Mouse (Mus musculus) kidney, postnatal 36 days (tissue): ENCODE measurements around the gene Ldhb.
"Not testable (repeated sequence)": the region's sequence is repeated elsewhere in the genome, so short reads cannot be mapped to it uniquely, and the experiment has no call there.

Source experiments
- DNase-seq, 2 experiments: peaks; one replicate each; pipeline ENCODE4 v3.0.0; 2021 to 2022; ENCODE audit warnings: mixed read lengths in 2 of 2

The Ldhb gene

DNA sequence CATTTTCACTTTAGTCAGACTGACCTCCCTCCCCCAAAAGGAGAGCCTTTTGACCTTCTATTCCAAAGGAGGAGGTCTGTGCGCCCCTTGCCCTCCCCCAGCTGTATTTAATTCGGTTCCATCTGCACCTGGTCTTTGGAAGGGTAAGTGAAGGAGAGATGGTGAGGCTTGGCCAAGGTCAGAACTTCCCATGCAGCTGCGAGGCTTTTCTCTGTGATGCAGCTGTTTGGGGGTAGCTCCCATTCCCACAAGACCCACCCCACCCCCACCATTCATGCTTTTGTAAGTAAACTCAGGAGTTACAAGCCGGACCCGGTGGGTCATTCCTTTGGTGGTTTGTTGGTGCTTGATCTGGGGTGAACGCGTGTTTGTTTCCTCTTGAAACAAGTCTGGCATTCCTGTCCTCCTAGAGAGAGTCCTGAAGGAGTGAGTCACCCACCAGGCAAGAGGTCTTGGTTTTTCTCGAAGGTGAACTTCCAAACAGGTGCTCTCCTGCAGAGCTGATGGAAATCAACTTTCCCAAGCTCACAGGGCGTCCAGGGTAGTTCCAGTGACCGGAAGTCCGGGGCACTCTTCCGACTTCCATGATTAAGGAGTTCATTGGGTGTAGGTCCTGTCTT lies 3.9 kb upstream of the Ldhb start:
- DNase-seq = no peak

DNA sequence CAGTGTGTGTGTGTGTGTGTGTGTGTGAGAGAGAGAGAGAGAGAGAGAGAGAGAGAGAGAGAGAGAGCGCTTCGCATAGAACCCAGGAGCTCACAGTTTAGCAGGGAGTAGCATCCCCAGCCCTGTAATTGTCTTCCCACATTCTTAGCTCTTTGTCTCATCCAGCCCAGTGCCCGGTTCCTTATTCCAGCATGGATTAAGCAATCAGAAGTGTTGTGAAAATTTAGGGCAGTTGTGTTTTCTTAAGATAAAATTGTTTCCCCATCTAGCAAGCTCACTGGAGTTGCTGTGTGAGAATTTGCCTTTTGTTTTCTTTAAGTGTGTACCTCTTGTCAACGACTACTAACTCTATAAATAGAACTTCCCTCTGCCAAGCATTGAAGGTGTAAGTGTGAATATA lies 906 bp upstream of the Ldhb start:
- DNase-seq = no peak

DNA sequence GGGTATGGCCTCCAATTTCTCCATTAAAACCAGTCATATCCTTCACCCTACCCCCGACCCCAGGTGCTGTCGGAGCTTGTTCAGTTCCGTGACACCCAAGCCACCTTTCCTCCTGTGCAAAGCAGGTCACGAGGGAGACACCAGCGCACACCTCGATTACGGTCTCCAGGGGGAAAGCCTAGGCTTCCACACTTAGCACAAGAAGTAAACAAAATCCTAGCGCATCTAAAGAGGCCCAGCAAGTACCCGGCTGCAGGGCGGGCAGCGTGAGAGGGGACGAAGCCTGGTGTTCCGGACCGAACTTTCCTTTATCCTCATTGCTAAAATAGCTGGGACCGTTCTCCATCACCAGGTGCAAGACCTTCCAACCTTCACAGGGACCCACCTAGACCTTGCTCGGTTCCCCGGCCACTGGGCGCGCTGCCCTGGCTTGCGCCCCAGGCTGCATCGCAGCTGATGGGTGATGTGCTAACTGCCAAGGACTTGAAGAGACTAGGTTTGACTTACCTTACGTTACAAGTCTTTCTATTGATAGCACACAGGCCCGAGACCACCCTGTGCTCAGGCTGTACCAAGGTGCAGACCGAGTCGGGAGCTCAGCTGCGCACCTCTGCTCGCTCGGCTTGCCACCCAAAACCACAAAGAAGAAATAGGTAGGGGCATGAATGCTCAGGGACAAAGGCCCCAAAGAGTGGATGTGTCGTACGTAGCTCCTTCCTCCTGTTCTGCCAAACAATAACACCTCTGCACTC lies 548 bp downstream of the Ldhb start:
- peak in 1 of 2 experiments; percentile 52 for DNase-seq

DNA sequence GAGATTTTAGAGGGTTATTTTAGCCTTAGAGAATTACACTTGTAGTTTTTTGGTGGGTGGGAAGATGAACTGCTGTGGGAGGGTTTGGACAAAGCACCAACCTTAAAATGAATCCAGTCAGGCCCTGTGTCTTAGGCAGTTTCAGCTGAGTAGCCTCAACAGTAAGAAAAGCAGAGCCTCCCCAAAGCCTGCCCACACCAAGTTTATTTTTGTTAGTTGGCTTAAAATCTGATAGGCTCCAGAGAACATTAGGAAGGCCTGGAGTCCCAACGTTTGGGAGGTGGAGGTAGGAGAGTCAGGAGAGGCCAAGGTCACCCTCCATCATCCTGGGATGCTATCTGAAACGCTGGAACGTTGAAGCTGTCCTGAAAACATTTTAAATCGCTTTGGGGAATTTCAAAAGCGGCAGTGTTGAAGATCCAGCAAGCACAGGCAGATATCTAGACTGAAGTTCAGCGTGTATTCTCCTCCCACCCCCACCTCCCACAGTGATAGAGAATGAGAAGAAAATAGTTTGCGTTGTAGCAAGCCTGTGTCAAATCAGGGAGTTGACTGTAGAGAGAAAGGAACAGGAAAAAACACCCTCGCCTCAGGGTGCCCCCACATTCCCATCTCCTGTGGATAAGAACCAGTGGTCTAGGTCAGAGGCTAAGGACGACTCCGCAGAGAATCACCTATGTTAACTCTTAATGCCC lies 1.3 kb downstream of the Ldhb start:
- DNase-seq = no peak

GRCm38 (mm10) chr6:142503601-142504000 lies 4.2 kb downstream of the Ldhb start:
- no peak for DNase-seq

DNA sequence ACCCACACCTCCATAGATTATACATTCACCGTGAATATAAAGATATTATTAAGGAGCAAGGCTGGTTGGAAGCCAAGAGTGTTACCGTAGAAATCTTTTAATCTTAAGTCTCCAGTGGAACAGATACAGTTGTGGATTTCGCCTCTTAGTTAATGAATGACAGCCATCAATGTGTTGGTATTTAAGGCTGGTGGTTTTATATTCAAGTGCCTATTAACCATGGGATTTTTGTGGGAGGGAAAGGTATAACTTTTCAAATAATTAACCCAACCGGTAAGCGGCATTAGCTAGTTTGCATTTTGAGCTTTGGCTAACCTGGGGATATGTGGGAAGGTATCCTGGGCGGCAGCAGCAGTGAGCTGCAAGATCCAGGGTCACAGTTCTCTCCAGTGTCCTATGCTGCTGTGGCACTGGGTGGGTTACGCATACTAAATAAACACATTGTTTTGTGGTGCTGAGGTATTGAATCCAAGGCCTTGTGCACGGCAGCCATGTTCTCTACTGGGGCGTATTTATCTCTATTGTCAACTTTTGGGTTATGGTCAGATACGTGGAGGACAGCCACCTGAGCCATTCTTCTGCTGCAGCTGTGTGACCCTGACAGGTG lies 5.1 kb downstream of the Ldhb start:
- peak; percentile 47 to 80 for DNase-seq

DNA sequence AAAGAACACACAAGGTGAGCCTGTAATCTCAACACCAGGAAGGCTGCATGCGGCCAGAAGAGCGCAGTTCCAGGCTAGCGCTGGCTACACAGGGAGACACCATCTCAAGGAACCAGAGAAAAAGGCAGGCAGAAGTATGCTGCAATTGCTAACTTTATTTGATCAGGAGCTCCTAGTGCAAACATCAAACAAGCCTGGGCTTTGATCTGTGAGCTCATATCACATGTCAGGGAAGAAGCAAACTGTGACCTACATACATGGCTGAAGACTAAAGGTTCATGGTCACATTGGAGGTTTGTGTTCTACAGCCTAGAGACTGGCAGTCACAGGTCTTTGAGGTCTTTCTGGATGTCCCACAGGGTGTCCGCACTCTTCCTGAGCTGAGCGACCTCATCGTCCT lies 17.6 kb downstream of the Ldhb start:
- not testable (repeated sequence) for DNase-seq

DNA sequence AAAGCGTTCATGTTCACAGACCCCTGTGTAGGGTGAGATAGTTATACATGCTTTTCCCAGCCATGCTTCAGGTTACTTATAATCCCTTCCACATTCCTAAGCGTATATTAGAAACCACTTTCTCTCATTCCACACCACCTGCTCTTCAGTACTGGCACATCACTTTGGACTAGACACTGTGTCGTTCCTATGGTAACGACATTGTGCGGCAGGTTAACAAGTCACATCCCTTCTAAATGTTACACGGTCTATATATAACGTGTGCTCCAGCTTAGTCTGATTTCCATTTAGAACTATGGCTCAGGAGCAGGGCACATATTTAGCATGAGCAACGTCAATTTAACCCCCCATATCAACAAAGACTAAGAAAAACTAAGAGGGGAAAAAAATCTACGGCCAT lies 20.1 kb downstream of the Ldhb start:
- DNase-seq = no peak

- DNase-seq = no peak
Measured at GRCm38 (mm10) chr6:142485478-142486123, 22.2 kb downstream of the Ldhb start.

DNA sequence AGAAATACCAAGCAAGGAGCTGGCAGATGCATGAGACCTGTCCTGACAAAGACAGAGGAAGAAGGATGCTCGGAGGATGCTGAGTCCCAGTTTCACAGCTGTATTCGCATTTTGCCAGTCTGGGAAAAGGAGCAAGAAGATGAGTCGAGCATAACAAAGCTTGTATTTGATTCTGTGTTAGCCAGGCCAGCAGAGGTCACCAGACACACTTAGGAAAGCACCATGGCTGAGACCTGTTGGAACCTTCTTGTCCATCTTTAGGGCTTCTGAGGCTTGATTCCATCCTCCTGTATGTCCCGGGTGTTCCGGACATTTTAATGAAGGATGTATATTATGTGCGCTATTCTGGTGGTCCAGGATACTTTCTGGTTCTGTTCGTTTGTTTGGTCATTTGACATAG lies 30.5 kb downstream of the Ldhb start:
- DNase-seq = peak; percentile 25 to 62

DNA sequence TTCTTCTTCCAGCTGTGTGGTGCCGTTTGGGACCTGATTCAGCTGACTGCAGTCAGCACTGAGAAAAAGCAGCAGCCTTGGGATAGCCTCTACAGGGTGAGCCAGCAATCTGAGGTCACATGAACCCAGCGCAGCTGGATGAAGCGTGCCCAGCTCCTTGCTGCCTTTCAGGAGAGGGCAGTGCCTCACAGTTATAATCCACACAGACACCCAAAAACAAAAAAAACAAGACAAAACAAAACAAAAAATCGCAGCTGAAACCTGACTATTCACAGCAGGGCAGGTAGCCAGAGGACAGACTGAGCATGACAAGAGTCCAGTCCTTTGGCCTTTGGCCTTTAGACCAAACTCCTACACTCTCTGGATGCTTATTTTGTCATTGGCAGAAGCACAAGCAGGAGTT lies 35.0 kb downstream of the Ldhb start, which contains the start of gene Gys2:
Gene Gys2 (minus strand): TSS at position 309 of the 403 bp plus-strand sequence.
- DNase-seq = peak; percentile 65 to 67

DNA sequence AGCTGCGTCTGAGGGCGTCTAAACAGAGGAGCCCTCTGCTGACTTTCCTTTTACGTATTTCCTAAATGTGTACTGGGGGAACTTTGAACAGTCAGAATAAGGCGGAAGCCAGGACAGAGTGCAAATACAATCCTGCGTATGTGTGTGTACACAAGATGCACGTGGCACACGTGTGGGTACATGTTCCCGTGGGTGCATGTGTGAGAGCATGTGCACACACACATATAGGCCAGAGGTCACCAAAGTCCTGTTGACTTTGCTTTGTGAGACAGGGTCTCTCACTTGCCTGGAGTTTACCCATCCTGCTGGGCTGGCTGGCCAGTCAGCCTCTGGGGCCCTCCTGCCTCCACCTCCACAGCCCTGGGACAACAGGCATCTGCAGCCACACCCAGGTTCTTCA lies 36.6 kb downstream of the Ldhb start:
- DNase-seq = no peak

- peak in 1 of 2 experiments; percentile 36 for DNase-seq
Measured at GRCm38 (mm10) chr6:142469602-142470001, 38.2 kb downstream of the Ldhb start.

GRCm38 (mm10) chr6:142462194-142462593 lies 45.6 kb downstream of the Ldhb start:
- DNase-seq = no peak

GRCm38 (mm10) chr6:142459017-142459678 lies 48.6 kb downstream of the Ldhb start:
- no peak for DNase-seq

- DNase-seq = peak in 1 of 2 experiments; percentile 3
Measured at GRCm38 (mm10) chr6:142458010-142458409, 49.7 kb downstream of the Ldhb start.

- no peak for DNase-seq
Measured at GRCm38 (mm10) chr6:142455314-142455996, 52.3 kb downstream of the Ldhb start.

DNA sequence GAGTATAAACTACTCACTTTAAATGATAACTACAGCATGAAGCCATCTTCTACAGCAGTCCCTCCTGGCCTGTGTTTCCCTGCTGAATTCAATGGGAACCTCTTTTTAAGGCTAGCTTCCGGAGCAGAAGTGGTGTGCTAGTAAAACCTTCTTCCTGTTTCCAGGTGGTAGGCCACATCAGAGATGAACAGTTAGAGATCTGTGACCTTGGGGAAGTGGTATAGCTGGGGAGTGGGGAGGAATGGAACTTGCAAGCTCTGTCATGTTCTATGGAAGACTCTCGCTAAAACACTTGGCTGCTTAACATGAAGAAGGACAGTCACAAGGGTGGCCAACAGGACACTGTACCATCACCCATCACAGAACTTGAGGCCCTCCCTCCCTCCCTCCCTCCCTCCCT lies 54.4 kb downstream of the Ldhb start:
- no peak for DNase-seq

DNA sequence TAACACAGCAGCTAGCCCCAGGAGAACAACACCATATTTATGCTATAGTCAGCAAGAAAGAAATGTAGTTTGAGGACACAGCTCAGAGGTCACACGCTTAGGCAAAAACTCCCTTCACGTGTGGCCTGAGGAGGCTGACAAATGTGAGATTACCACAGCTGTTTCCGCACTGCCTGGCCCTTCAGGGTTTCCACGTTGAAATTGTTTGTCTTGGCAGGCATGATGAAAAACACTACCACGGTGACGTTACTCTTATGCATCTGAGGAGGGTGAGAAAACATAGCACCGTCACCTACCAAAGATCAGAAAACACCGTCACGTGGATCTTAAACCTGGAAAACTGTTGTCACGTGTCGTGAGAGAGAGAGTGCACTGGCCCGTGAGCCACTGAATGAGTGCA lies 56.4 kb downstream of the Ldhb start:
- DNase-seq = peak in 1 of 2 experiments; percentile 4
